Mouse (Mus musculus) liver, embryonic 16.5 days (tissue): ENCODE data around the gene Dda1. TPM values are rescaled to one million over a fixed set of nuclear protein-coding genes. Genes with fewer than 3 reads are reported as not detected.
"Not testable (repeated sequence)": the region's sequence is repeated elsewhere in the genome, so short reads cannot be mapped to it uniquely, and the experiment has no call there.

Source experiments
- ATAC-seq: fragments of 200-750 bp; cut with Nextera tagmentation; 2 replicates; pipeline ENCODE4 v1.8.0; 2017; ENCODE audit warnings: low read depth, mild to moderate bottlenecking, moderate number of reproducible peaks, moderate library complexity
- H3K27ac ChIP-seq: fragments of 300-500 bp; sonication (generic); 2 replicates; pipeline ENCODE4 v1.5.1; 2014; ENCODE audit warnings: mild to moderate bottlenecking, low read length
- H3K27me3 ChIP-seq: fragments of 300-500 bp; sonication (generic); 2 replicates; pipeline ENCODE4 v1.6.1; 2014; ENCODE audit warnings: low read depth, low read length, mixed read lengths; ENCODE audit not compliant: control insufficient read depth, insufficient read depth
- H3K36me3 ChIP-seq: fragments of 300-500 bp; sonication (generic); 2 replicates; pipeline ENCODE4 v1.6.1; 2014; ENCODE audit warnings: mild to moderate bottlenecking; ENCODE audit not compliant: control insufficient read depth, insufficient read depth
- H3K4me1 ChIP-seq: fragments of 300-500 bp; sonication (generic); 2 replicates; pipeline ENCODE4 v1.6.1; 2014; ENCODE audit warnings: low read depth, low read length, mixed read lengths; ENCODE audit not compliant: control insufficient read depth
- H3K4me2 ChIP-seq: fragments of 300-500 bp; sonication (generic); 2 replicates; pipeline ENCODE4 v1.6.1; 2014; ENCODE audit warnings: low read depth, low read length, mixed read lengths
- H3K4me3 ChIP-seq: fragments of 300-500 bp; sonication (generic); 2 replicates; pipeline ENCODE4 v1.5.1; 2014; ENCODE audit warnings: low read depth, mild to moderate bottlenecking, low read length
- H3K9ac ChIP-seq: fragments of 300-500 bp; sonication (generic); 2 replicates; pipeline ENCODE4 v1.6.1; 2014; ENCODE audit warnings: low read depth, low read length
- H3K9me3 ChIP-seq: fragments of 300-500 bp; sonication (generic); replicated peaks from 2 replicates; pipeline ENCODE4 v1.6.1; 2016; ENCODE audit warnings: low read length; ENCODE audit not compliant: control insufficient read depth
- WGBS: fragments of 180-500 bp; shearing (Covaris S2); extraction: QIAGEN DNeasy Blood & Tissue Kit; methylation state at CpG from one replicate; pipeline ENCODE4 v1.1.7; 2014; ENCODE audit not compliant: insufficient replicate concordance; 5-methylcytosine and 5-hydroxymethylcytosine counted together
- polyA plus RNA-seq: library from polyadenylated mRNA; unstranded; fragments of >200 nt; fragmentation: Nextera tagmentation; extraction: Ambion mirVana; gene quantifications from 2 replicates; pipeline ENCODE4 v1.2.1, GENCODE M21; 2015

The Dda1 gene
- 32.1 and 32.8 TPM in 2 replicates for polyA plus RNA-seq

DNA sequence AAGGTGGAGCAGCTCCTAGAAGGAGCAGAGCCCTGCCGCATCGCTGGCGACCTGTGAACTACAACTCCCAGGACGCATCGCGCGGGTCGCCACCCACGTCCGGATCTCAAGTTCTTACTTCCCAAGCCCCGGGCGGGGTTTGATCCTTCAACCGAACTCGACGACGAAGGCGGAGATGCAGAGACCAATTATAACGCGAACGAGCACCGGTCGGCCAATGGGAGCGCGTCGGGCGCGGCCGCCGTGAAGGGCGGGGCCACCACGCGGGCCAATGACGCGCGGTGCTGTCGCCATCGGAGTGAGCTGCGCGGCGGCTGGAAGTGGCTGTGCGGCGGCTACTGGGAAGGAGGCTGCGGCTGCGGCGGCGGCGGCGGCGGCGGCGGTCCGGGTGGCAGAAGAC, at the start of gene Dda1:
Gene Dda1 (plus strand): TSS at position 284 of the 400 bp plus-strand sequence.
- Histone ChIP-seq H3K4me1 (peaks cover 33% of the 10 kb centered on the region), H3K9me3 (no peaks in the 10 kb centered on the region), H3K36me3 (peaks cover 3% of the 10 kb centered on the region), H3K9ac (peak within 1 kb of the TSS; percentile 91), H3K4me3 (peak within 1 kb of the TSS; percentile 93), H3K27me3 (no peaks in the 10 kb centered on the region), H3K4me2 (peak within 1 kb of the TSS; percentile 97), H3K27ac (peak within 1 kb of the TSS; percentile 70)
- ATAC-seq, result peak; percentile 86
- 0% methylated on average over 50 of the region's 52 CpGs for WGBS

- no peaks in the 10 kb centered on the region for H3K36me3 ChIP-seq
- ATAC-seq, result no peak
- no peak overlapping the region for H3K9ac ChIP-seq
- H3K4me2 ChIP-seq, result no peak overlapping the region
- no peak overlapping the region for H3K4me3 ChIP-seq
- H3K9me3 ChIP-seq, result no peaks in the 10 kb centered on the region; the same call in 1 of the 2 replicates
- H3K27me3 ChIP-seq, result no peaks in the 10 kb centered on the region
- H3K27ac ChIP-seq, result no peak overlapping the region
- no peaks in the 10 kb centered on the region for H3K4me1 ChIP-seq
Observed at GRCm38 (mm10) chr8:71422121-71422520, 46.9 kb upstream of the Dda1 start.

- H3K27ac ChIP-seq, H3K9me3 ChIP-seq, ATAC-seq, H3K36me3 ChIP-seq, H3K4me1 ChIP-seq, H3K4me3 ChIP-seq, H3K27me3 ChIP-seq, H3K4me2 ChIP-seq, H3K9ac ChIP-seq: not testable (repeated sequence)
- 59% methylated on average over 1 of the region's 1 CpGs for WGBS
Observed at GRCm38 (mm10) chr8:71432935-71433334, 36.1 kb upstream of the Dda1 start.

DNA sequence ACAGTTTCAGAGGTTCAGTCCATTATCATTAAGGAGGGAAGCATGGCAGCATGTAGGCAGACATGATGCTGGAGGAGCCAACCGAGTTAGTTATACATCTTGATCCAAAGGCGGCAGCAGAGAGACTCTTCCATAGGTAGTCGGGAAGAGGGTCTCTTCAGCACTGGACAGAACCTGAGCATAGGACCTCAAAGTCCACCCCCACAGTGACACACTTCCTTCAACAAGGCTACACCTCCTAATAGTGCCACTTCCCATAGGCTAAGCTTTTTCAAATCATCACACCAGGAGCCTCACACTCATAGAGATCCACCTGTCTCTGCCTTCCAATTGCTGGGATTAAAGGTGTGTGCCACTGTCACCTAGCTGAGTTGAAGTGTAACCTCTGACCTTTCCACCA, 32.0 kb upstream of the Dda1 start:
- no peaks in the 10 kb centered on the region for H3K9me3 ChIP-seq
- H3K27me3 ChIP-seq, result no peaks in the 10 kb centered on the region; the same call in 1 of the 2 replicates
- no peak overlapping the region for H3K27ac ChIP-seq
- H3K36me3 ChIP-seq, result no peaks in the 10 kb centered on the region
- ATAC-seq, result no peak
- no peak overlapping the region for H3K4me2 ChIP-seq
- 42% methylated on average over 3 of the region's 3 CpGs for WGBS
- no peak overlapping the region for H3K9ac ChIP-seq
- no peak overlapping the region for H3K4me3 ChIP-seq
- H3K4me1 ChIP-seq, result no peaks in the 10 kb centered on the region

GRCm38 (mm10) chr8:71441404-71441803, 27.6 kb upstream of the Dda1 start:
- H3K36me3 ChIP-seq, result no peaks in the 10 kb centered on the region
- no peak overlapping the region for H3K4me2 ChIP-seq
- no peak overlapping the region for H3K27ac ChIP-seq
- no peaks in the 10 kb centered on the region; the same call in 1 of the 2 replicates for H3K27me3 ChIP-seq
- WGBS, result 0% methylated on average over 7 of the region's 7 CpGs
- no peak for ATAC-seq
- no peaks in the 10 kb centered on the region for H3K4me1 ChIP-seq
- no peak overlapping the region for H3K9ac ChIP-seq
- no peaks in the 10 kb centered on the region for H3K9me3 ChIP-seq
- no peak overlapping the region for H3K4me3 ChIP-seq

GRCm38 (mm10) chr8:71445096-71445495, 23.9 kb upstream of the Dda1 start:
- ATAC-seq, result no peak
- no peaks in the 10 kb centered on the region for H3K36me3 ChIP-seq
- WGBS, result 55% methylated on average over 7 of the region's 7 CpGs
- H3K9ac ChIP-seq, result no peak overlapping the region
- no peaks in the 10 kb centered on the region for H3K4me1 ChIP-seq
- H3K27ac ChIP-seq, result no peak overlapping the region
- H3K27me3 ChIP-seq, result no peaks in the 10 kb centered on the region; the same call in 1 of the 2 replicates
- no peak overlapping the region for H3K4me3 ChIP-seq
- no peak overlapping the region for H3K4me2 ChIP-seq
- no peaks in the 10 kb centered on the region for H3K9me3 ChIP-seq

- WGBS, result 63% methylated on average over 4 of the region's 4 CpGs
- H3K36me3 ChIP-seq, result no peaks in the 10 kb centered on the region
- H3K9ac ChIP-seq, result no peak overlapping the region
- H3K4me1 ChIP-seq, result no peaks in the 10 kb centered on the region
- no peak overlapping the region for H3K4me2 ChIP-seq
- ATAC-seq, result no peak
- no peak overlapping the region for H3K27ac ChIP-seq
- no peak overlapping the region for H3K4me3 ChIP-seq
- H3K9me3 ChIP-seq, result no peaks in the 10 kb centered on the region
- H3K27me3 ChIP-seq, result no peaks in the 10 kb centered on the region
Observed at GRCm38 (mm10) chr8:71451337-71451736, 17.7 kb upstream of the Dda1 start.

DNA sequence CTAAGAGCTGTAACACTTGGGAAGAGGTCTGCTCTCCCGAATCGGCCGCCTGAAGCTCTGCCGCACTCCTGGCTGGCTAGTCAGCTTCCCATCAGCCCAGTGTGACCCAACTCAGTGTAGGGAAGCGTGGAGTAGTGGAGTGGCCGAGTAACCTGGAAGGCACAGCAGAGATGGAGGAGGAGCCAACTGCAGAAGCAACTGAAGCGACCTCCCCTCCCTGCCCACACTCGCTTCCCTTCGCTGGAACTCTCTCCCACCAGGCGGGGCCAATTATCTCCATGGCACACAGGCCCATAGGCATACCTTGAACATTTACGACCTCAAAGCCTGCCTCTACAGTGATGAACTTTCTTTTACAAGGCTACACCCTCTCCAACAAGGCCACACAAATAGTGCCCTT, 17.2 kb upstream of the Dda1 start:
- Histone ChIP-seq H3K4me2 (no peak overlapping the region), H3K4me3 (no peak overlapping the region), H3K27me3 (no peaks in the 10 kb centered on the region), H3K36me3 (no peaks in the 10 kb centered on the region), H3K9ac (no peak overlapping the region), H3K27ac (no peak overlapping the region), H3K9me3 (no peaks in the 10 kb centered on the region), H3K4me1 (peaks cover under 1% of the 10 kb centered on the region; the same call in 1 of the 2 replicates)
- no peak for ATAC-seq
- 47% methylated on average over 11 of the region's 11 CpGs for whole genome bisulfite sequencing

DNA sequence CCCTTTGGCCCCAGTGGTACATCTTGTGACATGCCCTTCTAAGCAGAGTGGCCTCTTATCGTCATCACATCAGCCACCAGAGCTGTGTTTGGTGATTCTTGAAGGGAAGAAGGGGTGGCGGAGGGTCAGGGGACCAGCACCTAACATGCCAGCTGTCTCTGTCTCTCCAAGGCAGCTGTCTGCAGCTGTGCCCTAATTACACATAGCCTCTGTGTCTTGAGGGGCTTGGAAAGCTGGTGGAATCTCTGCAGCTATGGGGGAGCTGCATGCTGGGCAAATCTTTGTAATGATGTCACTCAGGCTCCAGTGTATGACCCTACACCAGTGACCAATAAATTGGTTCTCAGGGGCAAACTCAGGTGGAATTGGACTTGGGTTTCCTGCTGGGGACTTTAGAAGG, 16.3 kb upstream of the Dda1 start:
- Histone ChIP-seq H3K4me2 (no peak overlapping the region), H3K4me1 (peaks cover 5% of the 10 kb centered on the region), H3K27me3 (no peaks in the 10 kb centered on the region), H3K27ac (no peak overlapping the region), H3K4me3 (no peak overlapping the region), H3K9me3 (no peaks in the 10 kb centered on the region), H3K9ac (no peak overlapping the region), H3K36me3 (no peaks in the 10 kb centered on the region)
- ATAC-seq, result no peak
- 50% methylated on average over 2 of the region's 2 CpGs for WGBS
